Mouse (Mus musculus) kidney, adult 2 months (tissue): ENCODE data around the gene Gfi1b. TPM values are rescaled to one million over a fixed set of nuclear protein-coding genes. Genes with fewer than 3 reads are reported as not detected.

Experiments used
- DNase-seq: peaks from one replicate; pipeline ENCODE4 v3.0.0; 2021
- H3K27ac ChIP-seq: fragments of 200-500 bp; 2 replicates; pipeline ENCODE4 v1.5.1; 2012; ENCODE audit warnings: low read depth, low read length, control low read depth, inconsistent platforms; ENCODE audit not compliant: insufficient read depth
- H3K27me3 ChIP-seq: fragments of 200-500 bp; replicated peaks from 2 replicates; pipeline ENCODE4 v1.6.1; 2012; ENCODE audit warnings: mild to moderate bottlenecking, moderate library complexity, low read length, inconsistent platforms; ENCODE audit not compliant: control insufficient read depth, insufficient read depth
- H3K36me3 ChIP-seq: fragments of 200-500 bp; 2 replicates; pipeline ENCODE4 v1.6.1; 2012; ENCODE audit warnings: mild to moderate bottlenecking, moderate library complexity, low read length, inconsistent platforms; ENCODE audit not compliant: control insufficient read depth, insufficient read depth
- H3K4me1 ChIP-seq: fragments of 200-500 bp; 2 replicates; pipeline ENCODE4 v1.6.1; 2011; ENCODE audit warnings: low read length; ENCODE audit not compliant: control insufficient read depth, insufficient read depth
- H3K4me3 ChIP-seq: fragments of 200-500 bp; 2 replicates; pipeline ENCODE4 v1.5.1; 2011; ENCODE audit warnings: mild to moderate bottlenecking, low read depth, low read length, control low read depth; ENCODE audit not compliant: insufficient read depth
- CTCF ChIP-seq: fragments of 200-500 bp; conservative IDR thresholded peaks from 2 replicates; pipeline ENCODE4 v1.5.1; 2011; ENCODE audit warnings: low read depth, mild to moderate bottlenecking, control low read depth, low read length, moderate library complexity, mixed read lengths; ENCODE audit not compliant: insufficient read depth, insufficient read length
- POLR2A ChIP-seq: fragments of 200-500 bp; IDR thresholded peaks from one replicate; pipeline ENCODE4 v1.6.1; 2011; ENCODE audit warnings: low read depth, low read length, control low read depth
- WGBS: fragments of 180-500 bp; shearing (Covaris S2); methylation state at CpG from one replicate; pipeline ENCODE4 v1.1.7; 2018; 5-methylcytosine and 5-hydroxymethylcytosine counted together
- polyA plus RNA-seq: library from polyadenylated mRNA; depleted of rRNA; stranded (reverse); fragments of >200 nt; gene quantifications from 2 replicates; pipeline ENCODE4 v1.2.3, GENCODE M21; 2012

The Gfi1b gene
- polyA plus RNA-seq, 1 experiment: 0.06 TPM

DNA sequence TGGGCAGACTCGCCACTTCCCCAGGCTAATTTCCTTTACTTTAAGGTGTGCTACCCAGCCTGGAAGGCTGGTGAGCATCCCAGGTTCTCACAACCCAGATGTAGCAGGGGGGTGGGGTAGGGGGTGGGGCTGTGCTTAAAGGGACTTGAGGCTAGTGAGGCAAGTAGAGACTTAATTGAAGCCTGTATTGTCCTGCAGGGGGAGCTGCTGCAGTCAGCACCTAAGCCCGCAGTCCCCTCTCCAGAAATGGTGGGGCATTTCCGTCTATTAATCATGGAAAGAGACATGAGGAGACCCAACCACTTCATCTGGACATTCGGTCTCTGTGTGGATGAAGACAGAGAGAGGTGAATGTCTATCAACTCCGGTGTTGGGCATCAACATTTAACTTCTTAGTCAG, 5.4 kb downstream of the Gfi1b start:
- no peak for DNase-seq
- TF ChIP-seq CTCF: peak; percentile 37; the same call in 1 of the 2 replicates
- TF ChIP-seq POLR2A: no peak
- peaks cover 11% of the 10 kb centered on the region; the same call in 1 of the 2 replicates for H3K4me1 ChIP-seq
- no peak overlapping the region for H3K4me3 ChIP-seq
- H3K27me3 ChIP-seq: no peaks in the 10 kb centered on the region
- H3K27ac ChIP-seq: no peak overlapping the region
- 54% methylated on average over 5 of the region's 5 CpGs for WGBS
- no peaks in the 10 kb centered on the region for H3K36me3 ChIP-seq

DNA sequence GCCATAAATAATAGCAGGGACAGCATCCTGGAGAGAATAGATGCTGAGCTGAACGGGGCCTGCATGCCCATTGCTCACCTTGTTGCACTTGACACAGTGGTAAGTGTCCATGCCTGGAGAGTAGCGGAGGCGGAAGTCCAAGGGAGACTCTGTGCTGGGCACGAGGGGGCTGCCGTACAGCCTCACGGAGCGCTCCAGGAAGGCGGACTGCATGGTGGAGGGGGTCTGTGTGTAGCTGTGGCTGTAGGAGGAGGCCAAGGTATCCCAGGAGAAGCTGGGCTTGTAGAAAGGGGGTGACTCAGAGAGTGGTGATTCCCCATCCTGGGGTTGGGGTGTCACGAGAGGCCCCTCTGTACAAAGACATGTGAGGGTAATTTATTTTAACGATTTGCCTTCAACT, 8.2 kb downstream of the Gfi1b start:
- WGBS: 89% methylated on average over 10 of the region's 10 CpGs
- no peak for DNase-seq
- no peak overlapping the region for H3K27ac ChIP-seq
- no peak overlapping the region for H3K4me3 ChIP-seq
- H3K4me1 ChIP-seq: peaks cover 7% of the 10 kb centered on the region; the same call in 1 of the 2 replicates
- TF ChIP-seq CTCF: no peak
- no peak for TF ChIP-seq POLR2A
- H3K27me3 ChIP-seq: no peaks in the 10 kb centered on the region
- H3K36me3 ChIP-seq: no peaks in the 10 kb centered on the region

DNA sequence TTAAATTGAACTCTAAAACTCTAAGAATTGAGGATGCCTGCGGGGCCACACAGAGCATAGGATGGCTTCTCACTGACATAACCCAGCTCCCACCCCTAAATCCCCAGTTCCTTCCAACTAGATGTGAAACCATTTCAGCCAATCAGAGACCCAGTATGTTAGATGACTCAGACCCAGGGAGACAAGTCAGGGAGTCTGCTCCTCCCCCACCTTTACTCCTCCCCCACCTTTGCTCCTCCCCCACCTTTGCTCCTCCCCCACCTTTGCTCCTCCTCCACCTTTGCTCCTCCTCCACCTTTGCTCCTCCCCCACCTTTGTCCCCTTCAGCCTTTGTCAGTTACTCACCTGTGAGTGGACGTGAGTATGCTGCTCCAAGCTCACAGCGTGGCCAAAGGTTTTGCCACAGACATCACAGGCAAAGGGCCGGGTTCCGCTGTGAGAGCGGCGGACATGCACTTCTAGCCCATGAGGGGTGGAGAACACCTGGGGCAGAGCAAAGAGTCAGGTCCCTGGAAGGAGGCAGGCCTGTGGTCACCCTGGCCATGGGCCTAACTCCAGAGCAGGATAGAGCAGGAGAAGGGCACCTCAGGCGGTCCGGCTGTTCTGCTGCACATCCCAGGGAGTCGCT, 9.2 kb downstream of the Gfi1b start:
- DNase-seq: no peak
- TF ChIP-seq CTCF (no peak), POLR2A (no peak)
- 85% methylated on average over 10 of the region's 10 CpGs for WGBS
- H3K4me1 ChIP-seq: no peaks in the 10 kb centered on the region
- no peak overlapping the region for H3K27ac ChIP-seq
- H3K27me3 ChIP-seq: no peaks in the 10 kb centered on the region
- no peak overlapping the region for H3K4me3 ChIP-seq
- no peaks in the 10 kb centered on the region for H3K36me3 ChIP-seq

DNA sequence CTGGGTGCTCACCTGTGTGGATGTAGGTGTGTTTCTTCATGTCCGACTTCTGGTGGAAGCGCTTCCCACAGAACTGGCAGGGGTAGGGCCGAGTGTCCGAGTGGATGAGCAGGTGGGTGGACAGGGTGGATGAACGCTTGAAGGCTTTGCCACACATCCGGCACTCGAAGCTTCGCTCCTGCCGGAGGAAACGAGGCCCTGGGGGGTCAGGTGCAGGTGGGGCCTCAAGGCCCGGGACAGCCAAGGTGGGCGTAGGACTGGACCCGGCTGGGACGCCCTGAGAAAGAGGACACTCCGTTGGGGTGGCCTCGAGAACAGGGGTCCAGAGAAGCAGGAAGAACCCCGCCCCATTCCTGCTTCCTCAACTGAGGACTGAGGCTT, 10.4 kb downstream of the Gfi1b start:
- TF ChIP-seq CTCF: no peak
- TF ChIP-seq POLR2A: no peak
- Histone ChIP-seq H3K27ac (no peak overlapping the region), H3K27me3 (no peaks in the 10 kb centered on the region), H3K4me3 (no peak overlapping the region), H3K4me1 (no peaks in the 10 kb centered on the region), H3K36me3 (no peaks in the 10 kb centered on the region)
- no peak for DNase-seq
- WGBS: 81% methylated on average over 17 of the region's 17 CpGs

GRCm38 (mm10) chr2:28610716-28611406, 10.9 kb downstream of the Gfi1b start:
- Histone ChIP-seq H3K4me1 (no peaks in the 10 kb centered on the region), H3K27me3 (no peaks in the 10 kb centered on the region), H3K4me3 (no peak overlapping the region), H3K36me3 (no peaks in the 10 kb centered on the region), H3K27ac (no peak overlapping the region)
- WGBS: 90% methylated on average over 12 of the region's 12 CpGs
- no peak for DNase-seq
- no peak for TF ChIP-seq CTCF
- no peak for TF ChIP-seq POLR2A

- Histone ChIP-seq H3K27ac (no peak overlapping the region), H3K27me3 (no peaks in the 10 kb centered on the region), H3K4me3 (no peak overlapping the region), H3K36me3 (no peaks in the 10 kb centered on the region), H3K4me1 (no peaks in the 10 kb centered on the region)
- DNase-seq: no peak
- no peak for TF ChIP-seq POLR2A
- TF ChIP-seq CTCF: no peak
- 73% methylated on average over 10 of the region's 10 CpGs for WGBS
Measured at GRCm38 (mm10) chr2:28609851-28610250, 11.9 kb downstream of the Gfi1b start.

DNA sequence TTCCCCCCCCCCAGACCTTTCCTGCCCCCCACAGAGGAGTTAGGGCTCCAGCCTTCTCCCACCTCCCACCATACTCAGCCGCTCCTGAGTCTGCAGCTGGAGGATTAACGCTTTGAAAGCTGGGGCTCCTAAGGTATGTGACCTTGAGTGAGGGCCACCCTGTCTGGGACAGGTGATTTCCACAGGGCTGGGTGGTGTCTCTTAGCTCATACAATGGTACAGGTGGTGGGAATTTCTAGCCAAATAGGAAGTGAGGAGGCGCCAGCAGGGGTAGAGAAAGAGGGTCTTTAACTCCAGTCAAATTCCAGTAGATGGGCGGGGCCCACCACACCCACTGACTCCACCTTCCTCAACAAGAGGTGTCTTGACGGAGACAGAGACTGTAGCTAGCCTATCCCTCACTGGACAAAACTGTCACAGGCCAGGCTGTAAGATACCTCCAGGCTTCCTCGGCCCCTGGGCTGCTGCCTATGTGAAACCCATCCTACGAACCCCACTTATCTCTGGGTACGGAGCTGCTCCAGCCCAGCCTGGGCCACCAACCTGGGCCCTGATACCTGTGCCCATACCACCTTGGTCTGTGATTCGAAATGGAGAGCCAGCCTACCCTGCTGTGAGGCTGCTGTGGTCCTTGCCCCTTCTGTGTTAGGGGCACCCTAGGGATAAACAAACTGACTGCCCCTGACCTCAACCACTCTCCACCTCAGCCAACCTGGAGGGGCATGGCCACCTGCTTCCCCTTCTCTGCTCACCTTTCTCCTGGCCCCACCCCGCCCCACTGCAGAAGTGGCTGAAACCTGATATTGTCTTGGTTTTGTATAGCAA, 14.2 kb downstream of the Gfi1b start:
- DNase-seq: no peak
- no peak overlapping the region for H3K4me3 ChIP-seq
- 65% methylated on average over 10 of the region's 10 CpGs for WGBS
- no peak overlapping the region for H3K27ac ChIP-seq
- no peaks in the 10 kb centered on the region for H3K4me1 ChIP-seq
- TF ChIP-seq CTCF (no peak), POLR2A (no peak)
- H3K36me3 ChIP-seq: no peaks in the 10 kb centered on the region
- no peaks in the 10 kb centered on the region for H3K27me3 ChIP-seq
